Mouse (Mus musculus) liver, postnatal 0 days (tissue): ENCODE data around the gene Col8a1.

Source experiments
- CTCF ChIP-seq: sonication (generic); IDR thresholded peaks from 2 replicates; pipeline ENCODE4 v1.5.1; 2016; ENCODE audit warnings: antibody characterized with exemption, low read depth
- EP300 ChIP-seq: IDR thresholded peaks from 2 replicates; pipeline ENCODE4 v1.6.1; 2016; ENCODE audit warnings: antibody characterized with exemption, low read depth, mild to moderate bottlenecking

DNA sequence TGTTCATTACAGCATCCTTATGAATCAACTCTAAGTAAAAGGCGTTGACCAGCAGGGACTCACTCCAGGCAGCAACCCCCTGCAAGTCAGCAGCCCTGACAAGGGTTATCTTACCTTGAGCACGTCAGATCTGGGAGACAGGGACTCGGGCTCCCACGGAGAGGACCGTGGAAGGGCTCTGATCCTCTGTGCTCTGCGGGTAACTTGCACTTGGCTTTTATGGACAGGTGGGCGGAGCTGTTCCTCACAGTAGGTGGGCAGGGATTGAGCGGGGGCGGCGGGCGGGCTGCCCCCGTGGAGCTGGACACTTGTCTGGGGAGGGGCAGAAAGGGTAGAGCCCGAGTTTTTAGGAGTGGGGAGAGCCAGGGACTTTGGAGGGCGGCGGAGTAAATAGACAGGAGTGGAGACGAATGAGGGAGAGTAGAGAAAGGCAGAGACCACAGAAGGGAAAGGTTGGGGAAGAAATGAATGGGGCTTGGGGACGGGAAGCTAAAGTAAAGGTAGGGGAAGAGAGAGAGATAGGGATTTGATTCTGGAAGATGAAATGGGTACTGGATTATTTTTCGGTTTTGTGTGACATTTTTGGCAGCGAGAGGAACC lies at the start of gene Col8a1:
- TF ChIP-seq EP300 (no peak), CTCF (no peak)
